Mouse (Mus musculus) forebrain, embryonic 12.5 days (tissue): ENCODE data around the gene 1600014C23Rik. TPM values are rescaled to one million over a fixed set of nuclear protein-coding genes. Genes with fewer than 3 reads are reported as not detected.

Experiments
- ATAC-seq: fragments of 200-750 bp; cut with Nextera tagmentation; 2 replicates; pipeline ENCODE4 v1.8.0; 2017; ENCODE audit warnings: moderate TSS enrichment; ENCODE audit not compliant: low FRiP score
- H3K27ac ChIP-seq: fragments of 300-500 bp; sonication (generic); 2 replicates; pipeline ENCODE4 v1.5.1; 2016; ENCODE audit warnings: mild to moderate bottlenecking
- H3K27me3 ChIP-seq: fragments of 300-500 bp; sonication (generic); 2 replicates; pipeline ENCODE4 v1.6.1; 2016; ENCODE audit warnings: mild to moderate bottlenecking
- H3K36me3 ChIP-seq: fragments of 300-500 bp; sonication (generic); replicated peaks from 2 replicates; pipeline ENCODE4 v1.6.1; 2016; ENCODE audit warnings: mild to moderate bottlenecking
- H3K4me1 ChIP-seq: fragments of 300-500 bp; sonication (generic); 2 replicates; pipeline ENCODE4 v1.6.1; 2016
- H3K4me2 ChIP-seq: fragments of 300-500 bp; sonication (generic); 2 replicates; pipeline ENCODE4 v1.6.1; 2016; ENCODE audit warnings: mild to moderate bottlenecking, moderate library complexity
- H3K4me3 ChIP-seq: fragments of 300-500 bp; sonication (generic); replicated peaks from 2 replicates; pipeline ENCODE4 v1.5.1; 2016; ENCODE audit warnings: mild to moderate bottlenecking
- H3K9ac ChIP-seq: fragments of 300-500 bp; sonication (generic); 2 replicates; pipeline ENCODE4 v1.6.1; 2016; ENCODE audit warnings: mild to moderate bottlenecking
- H3K9me3 ChIP-seq: fragments of 300-500 bp; sonication (generic); 2 replicates; pipeline ENCODE4 v1.6.1; 2016
- WGBS: fragments of 180-500 bp; shearing (Covaris S2); methylation state at CpG from one replicate; pipeline ENCODE4 v1.1.7; 2016; 5-methylcytosine and 5-hydroxymethylcytosine counted together
- polyA plus RNA-seq: library from polyadenylated mRNA; unstranded; fragments of >200 nt; fragmentation: Nextera tagmentation; extraction: Ambion mirVana; gene quantifications from 2 replicates; pipeline ENCODE4 v1.2.1, GENCODE M21; 2016

The 1600014C23Rik gene
- polyA plus RNA-seq, 1 experiment from 2014 or later: 0.83 TPM

- H3K36me3 ChIP-seq: no peaks in the 10 kb centered on the region
- no peak overlapping the region for H3K4me3 ChIP-seq
- H3K27ac ChIP-seq: no peak overlapping the region
- no peaks in the 10 kb centered on the region for H3K9me3 ChIP-seq
- no peak overlapping the region for H3K4me2 ChIP-seq
- ATAC-seq: no peak
- WGBS: 76% methylated on average over 8 of the region's 8 CpGs
- H3K4me1 ChIP-seq: peaks cover 30% of the 10 kb centered on the region
- H3K27me3 ChIP-seq: 0 out of 2 replicates have a peak, but pooled peaks cover 3% of the 10 kb centered on the region
- H3K9ac ChIP-seq: no peak overlapping the region
These were observed 29.5 kb upstream of the 1600014C23Rik start for GRCm38 (mm10) chr17:45763188-45763587.

- H3K4me3 ChIP-seq: no peak overlapping the region
- no peak overlapping the region for H3K4me2 ChIP-seq
- no peaks in the 10 kb centered on the region for H3K36me3 ChIP-seq
- no peaks in the 10 kb centered on the region for H3K9me3 ChIP-seq
- H3K4me1 ChIP-seq: peaks cover 20% of the 10 kb centered on the region
- 0 out of 2 replicates have a peak, but pooled peaks cover 3% of the 10 kb centered on the region for H3K27me3 ChIP-seq
- WGBS: 85% methylated on average over 3 of the region's 3 CpGs
- ATAC-seq: no peak
- H3K9ac ChIP-seq: no peak overlapping the region
- H3K27ac ChIP-seq: no peak overlapping the region
These were observed 28.3 kb upstream of the 1600014C23Rik start for GRCm38 (mm10) chr17:45761902-45762301.

- Histone ChIP-seq H3K9me3 (no peaks in the 10 kb centered on the region), H3K4me3 (no peak overlapping the region), H3K27me3 (0 out of 2 replicates have a peak, but pooled peaks cover 3% of the 10 kb centered on the region), H3K4me1 (peaks cover 12% of the 10 kb centered on the region), H3K4me2 (no peak overlapping the region), H3K27ac (no peak overlapping the region), H3K9ac (no peak overlapping the region), H3K36me3 (no peaks in the 10 kb centered on the region)
- WGBS: 74% methylated on average over 10 of the region's 10 CpGs
- ATAC-seq: no peak
These were observed 27.5 kb upstream of the 1600014C23Rik start for GRCm38 (mm10) chr17:45760965-45761645.

GRCm38 (mm10) chr17:45759751-45760150, 26.1 kb upstream of the 1600014C23Rik start:
- H3K27ac ChIP-seq: no peak overlapping the region
- no peak for ATAC-seq

GRCm38 (mm10) chr17:45758808-45759207, 25.2 kb upstream of the 1600014C23Rik start:
- Histone ChIP-seq H3K36me3 (no peaks in the 10 kb centered on the region), H3K27me3 (no peaks in the 10 kb centered on the region), H3K4me1 (0 out of 2 replicates have a peak, but pooled peaks cover 5% of the 10 kb centered on the region), H3K27ac (no peak overlapping the region), H3K9me3 (no peaks in the 10 kb centered on the region), H3K9ac (no peak overlapping the region), H3K4me2 (no peak overlapping the region), H3K4me3 (no peak overlapping the region)
- no peak for ATAC-seq
- WGBS: 73% methylated on average over 6 of the region's 7 CpGs

More at GRCm38 (mm10) chr17:45759751-45760150, 26.1 kb upstream of the 1600014C23Rik start:
- H3K36me3 ChIP-seq: no peaks in the 10 kb centered on the region
- 0 out of 2 replicates have a peak, but pooled peaks cover 5% of the 10 kb centered on the region for H3K4me1 ChIP-seq
- H3K9ac ChIP-seq: no peak overlapping the region
- no peaks in the 10 kb centered on the region for H3K27me3 ChIP-seq
- H3K9me3 ChIP-seq: no peaks in the 10 kb centered on the region
- 89% methylated on average over 5 of the region's 5 CpGs for whole genome bisulfite sequencing
- H3K4me3 ChIP-seq: no peak overlapping the region
- no peak overlapping the region for H3K4me2 ChIP-seq

- Histone ChIP-seq H3K4me3 (no peak overlapping the region), H3K9ac (no peak overlapping the region), H3K27ac (no peak overlapping the region), H3K27me3 (no peaks in the 10 kb centered on the region), H3K9me3 (no peaks in the 10 kb centered on the region), H3K36me3 (no peaks in the 10 kb centered on the region), H3K4me1 (0 out of 2 replicates have a peak, but pooled peaks cover 5% of the 10 kb centered on the region), H3K4me2 (no peak overlapping the region)
- WGBS: 87% methylated on average over 8 of the region's 8 CpGs
- no peak for ATAC-seq
These were observed 24.3 kb upstream of the 1600014C23Rik start for GRCm38 (mm10) chr17:45757932-45758331.

- Histone ChIP-seq H3K4me2 (no peak overlapping the region), H3K9me3 (no peaks in the 10 kb centered on the region), H3K27ac (no peak overlapping the region), H3K36me3 (no peaks in the 10 kb centered on the region), H3K4me3 (no peak overlapping the region), H3K27me3 (no peaks in the 10 kb centered on the region), H3K4me1 (0 out of 2 replicates have a peak, but pooled peaks cover 5% of the 10 kb centered on the region), H3K9ac (no peak overlapping the region)
- 63% methylated on average over 5 of the region's 5 CpGs for WGBS
- no peak for ATAC-seq
These were observed 23.2 kb upstream of the 1600014C23Rik start for GRCm38 (mm10) chr17:45756831-45757230.

- no peak overlapping the region for H3K4me3 ChIP-seq
- H3K9me3 ChIP-seq: no peaks in the 10 kb centered on the region
- H3K27ac ChIP-seq: no peak overlapping the region
- no peak overlapping the region for H3K9ac ChIP-seq
- WGBS: 74% methylated on average over 8 of the region's 8 CpGs
- ATAC-seq: no peak
- no peaks in the 10 kb centered on the region for H3K36me3 ChIP-seq
- H3K4me1 ChIP-seq: 0 out of 2 replicates have a peak, but pooled peaks cover 5% of the 10 kb centered on the region
- H3K27me3 ChIP-seq: no peaks in the 10 kb centered on the region
- no peak overlapping the region for H3K4me2 ChIP-seq
These were observed 22.7 kb upstream of the 1600014C23Rik start for GRCm38 (mm10) chr17:45756391-45756790.

- H3K4me2 ChIP-seq: no peak overlapping the region
- H3K27me3 ChIP-seq: no peaks in the 10 kb centered on the region
- H3K4me3 ChIP-seq: no peak overlapping the region
- WGBS: 84% methylated on average over 13 of the region's 13 CpGs
- no peaks in the 10 kb centered on the region for H3K4me1 ChIP-seq
- ATAC-seq: no peak
- H3K36me3 ChIP-seq: no peaks in the 10 kb centered on the region
- no peaks in the 10 kb centered on the region for H3K9me3 ChIP-seq
- no peak overlapping the region for H3K9ac ChIP-seq
- no peak overlapping the region for H3K27ac ChIP-seq
These were observed 20.7 kb upstream of the 1600014C23Rik start for GRCm38 (mm10) chr17:45754186-45754862.

GRCm38 (mm10) chr17:45752678-45753077, 19.0 kb upstream of the 1600014C23Rik start:
- Histone ChIP-seq H3K27ac (no peak overlapping the region), H3K27me3 (no peaks in the 10 kb centered on the region), H3K9me3 (no peaks in the 10 kb centered on the region), H3K36me3 (no peaks in the 10 kb centered on the region), H3K4me1 (peaks cover 3% of the 10 kb centered on the region; the same call in 1 of the 2 replicates), H3K4me3 (no peak overlapping the region), H3K4me2 (no peak overlapping the region), H3K9ac (no peak overlapping the region)
- no peak for ATAC-seq
- 69% methylated on average over 11 of the region's 11 CpGs for WGBS

GRCm38 (mm10) chr17:45752053-45752452, 18.4 kb upstream of the 1600014C23Rik start:
- Histone ChIP-seq H3K9me3 (no peaks in the 10 kb centered on the region), H3K27ac (no peak overlapping the region), H3K4me3 (no peak overlapping the region), H3K27me3 (no peaks in the 10 kb centered on the region), H3K4me2 (no peak overlapping the region), H3K9ac (no peak overlapping the region), H3K4me1 (peaks cover 3% of the 10 kb centered on the region; the same call in 1 of the 2 replicates), H3K36me3 (no peaks in the 10 kb centered on the region)
- no peak for ATAC-seq
- WGBS: 82% methylated on average over 8 of the region's 8 CpGs

GRCm38 (mm10) chr17:45751359-45751758, 17.7 kb upstream of the 1600014C23Rik start:
- Histone ChIP-seq H3K9ac (no peak overlapping the region), H3K27ac (no peak overlapping the region), H3K4me2 (no peak overlapping the region), H3K27me3 (no peaks in the 10 kb centered on the region), H3K9me3 (no peaks in the 10 kb centered on the region), H3K36me3 (no peaks in the 10 kb centered on the region), H3K4me3 (no peak overlapping the region), H3K4me1 (peaks cover 3% of the 10 kb centered on the region; the same call in 1 of the 2 replicates)
- no peak for ATAC-seq
- 100% methylated on average over 1 of the region's 1 CpGs for WGBS
